Mouse (Mus musculus): ENCODE data around the gene Slc19a2.

- no peak for TF ChIP-seq POLR2A (IDR thresholded peaks at IDR 0.05; ENCODE audit: insufficient read depth, low read depth, low read length)
- no peak for TF ChIP-seq CTCF (IDR thresholded peaks at IDR 0.05; ENCODE audit: insufficient read depth, low read depth, low read length)
These were observed 35.2 kb downstream of the Slc19a2 start for GRCm38 (mm10) chr1:164284007-164284406.
